Mouse (Mus musculus) layer of hippocampus, adult 2 months (tissue): ENCODE data around the gene Tmtc2. TPM values are rescaled to one million over a fixed set of nuclear protein-coding genes. Genes with fewer than 3 reads are reported as not detected.

Experiments used
- DNase-seq, 2 experiments: peaks; one replicate each; pipeline ENCODE4 v3.0.0; 2022; ENCODE audit warnings: low spot score in 2 of 2
- H3K27ac ChIP-seq: fragments of 200-600 bp; 2 replicates; pipeline ENCODE4 v1.8.1; 2022
- H3K4me3 ChIP-seq: fragments of 200-600 bp; 2 replicates; pipeline ENCODE4 v1.8.1; 2022; ENCODE audit warnings: mild to moderate bottlenecking
- CTCF ChIP-seq: fragments of 200-600 bp; conservative IDR thresholded peaks from 2 replicates; pipeline ENCODE4 v1.8.1; 2022; ENCODE audit warnings: antibody characterized with exemption, mild to moderate bottlenecking, moderate library complexity
- total RNA-seq, 2 experiments: library from RNA; stranded (reverse); gene quantifications; 2 replicates each; pipeline ENCODE4 v1.2.3; 2021

Gene Tmtc2
- total RNA-seq, 2 experiments from 2014 or later, result 10.2 to 12.0 TPM

DNA sequence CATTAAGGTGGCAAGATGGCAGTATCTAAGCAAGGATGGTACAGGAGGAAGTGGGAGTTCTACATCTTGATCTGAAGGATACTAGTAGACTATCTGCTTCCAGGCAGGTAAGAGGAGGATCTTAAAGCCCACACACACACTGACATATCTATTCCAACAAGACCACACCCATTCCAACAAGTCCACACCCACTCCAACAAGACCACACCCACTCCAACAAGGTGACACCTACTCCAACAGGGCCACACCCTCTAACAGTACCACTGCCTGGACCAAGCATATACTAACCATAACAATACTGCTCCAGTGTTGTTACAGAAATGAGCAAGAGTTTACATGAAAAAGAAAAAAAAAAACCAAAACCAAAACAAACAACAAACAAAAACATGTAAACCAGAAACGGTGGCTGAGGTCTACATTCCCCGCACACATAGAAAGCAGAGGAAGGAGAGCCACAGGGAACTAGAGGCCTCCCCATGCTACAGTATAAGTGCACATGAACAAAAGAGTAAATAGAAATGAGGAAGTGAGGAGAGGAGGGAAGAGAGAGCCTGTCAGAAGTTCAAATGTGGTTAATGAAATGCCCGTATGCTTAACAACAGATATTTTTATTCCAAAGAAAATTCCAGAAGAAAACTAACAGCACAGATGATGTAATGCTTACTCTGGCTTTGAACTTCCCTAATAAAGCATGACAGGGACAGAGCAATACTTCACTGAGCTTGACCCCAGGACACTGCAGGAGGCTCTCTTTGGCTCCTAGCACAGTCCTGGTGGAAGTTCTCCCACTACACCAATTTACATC lies 66.1 kb downstream of the Tmtc2 start:
- Histone ChIP-seq H3K27ac (no peak overlapping the region), H3K4me3 (no peak overlapping the region)
- no peak for TF ChIP-seq CTCF
- DNase-seq, result no peak

DNA sequence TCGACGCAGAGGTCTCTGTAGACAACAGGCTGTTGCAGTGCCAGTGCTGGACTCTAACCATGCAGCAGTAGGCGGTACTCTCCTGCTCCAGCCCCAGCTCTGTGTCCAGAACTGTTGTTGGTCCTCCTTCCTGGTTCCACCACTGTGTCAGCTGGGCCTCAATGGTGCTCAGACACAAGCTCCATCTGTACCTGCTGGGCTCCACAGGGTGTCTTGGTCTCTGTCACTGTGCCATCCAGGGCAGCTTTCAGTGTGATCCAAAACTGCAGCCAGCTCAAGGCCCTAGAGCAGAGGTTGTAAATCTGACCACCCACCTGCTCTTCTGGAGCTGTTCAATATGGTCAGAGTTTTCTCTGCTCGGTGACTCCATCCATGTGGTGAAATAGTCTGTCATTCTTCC lies 68.2 kb downstream of the Tmtc2 start:
- no peak overlapping the region for H3K4me3 ChIP-seq
- DNase-seq, result no peak
- H3K27ac ChIP-seq, result no peak overlapping the region
- no peak for TF ChIP-seq CTCF

- no peak for DNase-seq
- TF ChIP-seq CTCF, result no peak
- H3K27ac ChIP-seq, result no peak overlapping the region
- no peak overlapping the region for H3K4me3 ChIP-seq
Measured at GRCm38 (mm10) chr10:105504472-105504871, 69.8 kb downstream of the Tmtc2 start.

DNA sequence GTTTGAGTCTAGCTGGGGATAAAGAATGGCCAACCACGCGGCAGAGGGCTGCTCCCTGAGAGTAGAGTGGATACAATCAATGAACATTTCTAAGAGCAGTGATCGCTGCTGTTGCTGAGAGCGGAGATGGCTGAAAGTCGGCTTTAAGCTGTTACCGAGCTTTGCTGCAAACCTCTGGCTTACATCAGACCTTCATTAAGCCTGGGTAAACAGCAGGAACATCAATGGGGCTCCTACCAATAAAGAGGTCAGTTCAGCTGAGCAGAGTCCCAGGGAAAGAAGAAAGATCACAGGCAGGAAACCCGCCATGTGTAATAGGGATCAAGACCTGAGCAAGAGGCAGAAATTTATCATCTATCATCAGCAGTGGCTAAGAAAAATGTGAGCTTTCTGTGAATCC lies 72.5 kb downstream of the Tmtc2 start:
- H3K4me3 ChIP-seq, result no peak overlapping the region
- DNase-seq, result no peak
- no peak overlapping the region for H3K27ac ChIP-seq
- TF ChIP-seq CTCF, result no peak

GRCm38 (mm10) chr10:105500482-105500881 lies 73.8 kb downstream of the Tmtc2 start:
- DNase-seq, result no peak
- no peak for TF ChIP-seq CTCF
- no peak overlapping the region for H3K4me3 ChIP-seq
- no peak overlapping the region for H3K27ac ChIP-seq

DNA sequence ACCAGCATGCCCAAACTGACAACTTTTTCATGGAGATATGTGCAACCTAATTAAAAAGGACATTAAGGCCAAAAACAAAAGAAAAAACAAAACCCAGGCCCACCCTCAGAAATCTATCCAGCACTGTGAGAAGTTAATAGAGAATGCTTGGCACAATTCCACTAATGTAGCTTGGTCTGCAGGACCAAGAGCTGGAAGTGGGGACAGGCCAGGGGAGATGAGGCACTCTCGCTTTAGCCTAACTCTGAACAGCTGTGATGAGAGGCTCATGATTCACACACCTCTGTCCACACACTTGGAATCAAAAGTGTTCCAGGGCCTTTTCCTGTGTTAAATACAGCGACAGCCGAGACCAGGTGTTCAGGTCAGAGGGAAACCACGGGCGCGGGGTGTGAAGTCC lies 79.0 kb downstream of the Tmtc2 start:
- no peak for TF ChIP-seq CTCF
- H3K4me3 ChIP-seq, result no peak overlapping the region
- H3K27ac ChIP-seq, result no peak overlapping the region
- DNase-seq, result no peak

- DNase-seq, result no peak
- no peak overlapping the region for H3K27ac ChIP-seq
- no peak overlapping the region for H3K4me3 ChIP-seq
- no peak for TF ChIP-seq CTCF
Measured at GRCm38 (mm10) chr10:105492485-105492884, 81.8 kb downstream of the Tmtc2 start.

GRCm38 (mm10) chr10:105490748-105491147 lies 83.5 kb downstream of the Tmtc2 start:
- TF ChIP-seq CTCF, result no peak
- H3K27ac ChIP-seq, result no peak overlapping the region
- DNase-seq, result no peak
- no peak overlapping the region for H3K4me3 ChIP-seq

DNA sequence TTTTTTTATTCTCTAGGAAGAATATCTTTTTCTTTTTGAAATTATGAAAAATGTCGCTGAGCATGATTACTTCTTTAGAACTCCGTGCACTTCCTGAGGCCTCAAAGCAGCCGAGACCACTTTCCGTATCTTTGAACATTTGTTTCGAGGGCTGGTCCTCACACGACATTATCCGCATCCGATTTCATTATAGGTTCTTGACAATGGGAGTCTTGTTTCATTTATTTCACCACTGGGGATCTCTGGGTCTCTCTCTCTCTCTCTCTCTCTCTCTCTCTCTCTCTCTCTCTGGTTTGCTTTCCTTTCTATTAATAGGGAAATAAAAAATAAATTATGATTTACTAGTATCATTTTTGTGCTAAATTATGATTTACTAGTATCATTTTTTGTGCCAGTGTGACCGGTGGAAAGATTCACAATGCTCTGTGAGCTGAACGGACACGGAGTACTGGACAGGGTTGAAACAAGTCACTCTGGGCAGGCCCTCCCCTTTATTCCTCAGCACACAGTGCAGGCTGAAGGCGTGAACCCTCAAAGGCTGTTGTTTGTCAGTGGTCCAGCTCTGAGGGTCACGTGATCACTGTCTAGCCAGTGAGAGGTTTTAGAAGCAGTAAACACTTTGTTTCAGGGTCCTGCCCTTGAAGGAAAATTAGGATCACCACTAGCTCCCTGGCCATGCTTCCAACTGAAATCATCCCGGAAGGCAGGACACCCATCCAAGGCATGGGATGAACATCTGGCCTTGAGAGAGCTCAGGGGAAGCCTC lies 84.1 kb downstream of the Tmtc2 start:
- DNase-seq, result no peak
- Histone ChIP-seq H3K27ac (no peak overlapping the region), H3K4me3 (no peak overlapping the region; the same call in 1 of the 2 replicates)
- no peak for TF ChIP-seq CTCF

- no peak for DNase-seq
- Histone ChIP-seq H3K4me3 (no peak overlapping the region), H3K27ac (no peak overlapping the region)
- no peak for TF ChIP-seq CTCF
Measured at GRCm38 (mm10) chr10:105486977-105487376, 87.3 kb downstream of the Tmtc2 start.

GRCm38 (mm10) chr10:105484355-105485094 lies 89.7 kb downstream of the Tmtc2 start:
- no peak for TF ChIP-seq CTCF
- DNase-seq, result no peak
- H3K4me3 ChIP-seq, result no peak overlapping the region
- peak overlapping the region; percentile 32; the same call in 1 of the 2 replicates for H3K27ac ChIP-seq

DNA sequence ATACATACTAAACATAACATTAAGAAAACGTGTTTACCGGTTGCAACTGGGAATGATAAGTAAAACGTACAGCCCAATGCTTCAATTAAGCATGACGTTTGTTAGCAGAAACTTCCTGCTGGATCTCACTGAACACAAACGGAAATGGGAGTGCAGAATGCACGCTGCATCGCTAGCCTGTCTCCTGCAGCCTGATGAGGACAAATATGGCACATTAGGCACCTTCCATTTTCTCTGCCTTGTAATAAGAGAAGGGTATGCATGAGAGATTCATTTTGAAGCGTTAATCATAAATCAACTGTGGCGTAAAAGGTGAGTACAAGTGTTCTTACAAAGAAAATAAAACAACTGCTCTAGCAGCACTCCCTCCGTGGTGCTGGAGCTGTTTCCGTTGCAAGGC lies 94.5 kb downstream of the Tmtc2 start:
- H3K27ac ChIP-seq, result no peak overlapping the region
- no peak for DNase-seq
- H3K4me3 ChIP-seq, result no peak overlapping the region
- TF ChIP-seq CTCF, result no peak

DNA sequence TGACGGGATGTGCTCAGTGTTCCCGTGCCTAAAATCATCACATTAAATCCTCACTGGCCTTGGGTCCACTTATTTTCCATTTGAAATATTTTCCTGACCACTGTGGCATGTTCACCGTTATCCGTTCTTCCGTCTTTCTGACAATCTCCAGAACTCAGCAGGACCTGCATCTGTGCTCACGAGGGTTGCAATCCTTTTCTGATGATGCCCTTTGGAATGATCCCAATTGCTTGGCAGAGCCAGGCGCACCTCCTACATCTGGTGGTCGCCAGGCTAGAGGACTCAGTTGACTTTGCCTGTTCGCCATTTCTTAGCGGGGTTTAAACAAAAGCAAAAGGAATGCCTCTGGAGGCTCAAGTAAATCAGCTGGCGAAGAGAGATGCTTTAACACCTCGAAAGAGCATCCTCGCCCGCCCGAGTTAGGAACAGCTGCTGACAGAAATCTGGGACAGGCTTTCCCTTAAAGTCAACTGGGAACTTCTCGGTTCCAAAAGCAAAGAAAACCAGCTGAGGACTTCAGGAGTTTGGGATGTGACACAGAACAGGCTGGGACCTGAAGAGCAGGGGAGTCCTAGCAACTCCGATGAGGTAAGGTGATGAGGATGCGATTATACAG lies 96.5 kb downstream of the Tmtc2 start:
- H3K4me3 ChIP-seq, result no peak overlapping the region
- no peak for DNase-seq
- H3K27ac ChIP-seq, result no peak overlapping the region
- no peak for TF ChIP-seq CTCF
